Mouse (Mus musculus) cerebellum, postnatal 10 days (tissue): ENCODE measurements around the gene Dtx1.

Source experiments
- DNase-seq, 2 experiments: peaks; one replicate each; pipeline ENCODE4 v3.0.0; 2021; ENCODE audit warnings: mixed read lengths in 2 of 2

The Dtx1 gene

DNA sequence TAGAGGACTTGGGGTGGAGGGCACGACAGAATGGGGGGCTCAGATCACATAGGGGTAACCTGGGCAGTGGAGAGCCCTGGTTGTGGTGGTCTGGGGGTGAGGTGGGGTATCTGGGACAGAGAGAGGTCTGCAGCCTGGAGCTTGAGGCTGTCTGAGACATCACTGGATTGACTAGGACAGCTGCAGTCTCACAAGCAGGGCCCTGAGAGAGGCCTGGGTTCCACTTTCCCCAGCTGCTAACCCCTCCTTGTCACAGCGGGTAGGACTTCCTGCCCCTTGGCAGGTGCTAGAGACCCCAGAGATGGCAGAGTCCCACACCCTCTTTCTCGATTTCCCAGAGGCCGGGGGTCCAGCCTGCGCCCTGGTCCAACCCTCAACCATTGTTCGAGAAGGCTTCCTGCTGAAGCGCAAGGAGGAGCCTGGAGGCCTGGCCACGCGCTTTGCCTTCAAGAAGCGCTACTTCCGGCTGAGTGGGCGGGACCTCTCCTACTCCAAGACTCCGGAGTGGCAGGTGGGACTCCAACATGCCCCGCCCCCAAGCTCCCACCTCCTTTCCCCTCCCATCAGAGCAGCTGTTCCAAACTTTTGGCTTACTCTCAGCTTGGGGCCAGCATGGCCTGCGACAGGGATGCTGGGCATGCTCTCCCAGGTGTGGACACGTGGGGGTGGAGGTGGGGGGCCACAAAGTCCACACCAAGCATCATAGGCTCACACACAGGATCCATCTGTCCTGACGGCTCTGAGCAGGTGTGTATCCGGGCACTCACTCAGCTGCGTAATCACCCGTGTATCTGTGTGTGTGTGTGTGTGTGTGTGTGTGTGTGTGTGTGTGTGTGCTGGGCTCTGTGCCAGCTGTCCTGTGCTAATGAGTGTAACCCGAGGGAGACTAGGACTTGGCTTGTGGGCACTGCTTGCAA is 37.2 kb downstream of the Dtx1 start:
- DNase-seq, result peak; percentile 74

DNA sequence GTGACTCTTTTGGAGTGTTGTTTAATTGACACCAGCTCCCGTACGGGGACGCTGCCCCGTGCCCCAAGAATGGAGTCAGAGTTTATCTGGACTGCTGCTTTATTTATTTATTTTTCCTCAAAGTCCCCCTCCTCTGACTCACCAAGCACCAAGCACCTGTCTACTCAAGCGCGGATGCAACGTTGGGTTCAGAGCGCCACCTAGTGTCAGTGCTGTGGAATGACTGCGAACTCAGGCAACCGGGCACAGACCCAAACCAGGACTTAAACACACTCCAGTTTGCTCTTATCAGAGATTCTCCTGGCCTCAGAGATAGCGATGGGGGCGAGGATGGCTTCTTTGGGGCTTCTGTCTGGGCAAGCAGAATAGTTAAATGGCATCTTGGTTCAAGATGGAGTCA is 38.1 kb downstream of the Dtx1 start:
- DNase-seq, result peak; percentile 86 to 89

DNA sequence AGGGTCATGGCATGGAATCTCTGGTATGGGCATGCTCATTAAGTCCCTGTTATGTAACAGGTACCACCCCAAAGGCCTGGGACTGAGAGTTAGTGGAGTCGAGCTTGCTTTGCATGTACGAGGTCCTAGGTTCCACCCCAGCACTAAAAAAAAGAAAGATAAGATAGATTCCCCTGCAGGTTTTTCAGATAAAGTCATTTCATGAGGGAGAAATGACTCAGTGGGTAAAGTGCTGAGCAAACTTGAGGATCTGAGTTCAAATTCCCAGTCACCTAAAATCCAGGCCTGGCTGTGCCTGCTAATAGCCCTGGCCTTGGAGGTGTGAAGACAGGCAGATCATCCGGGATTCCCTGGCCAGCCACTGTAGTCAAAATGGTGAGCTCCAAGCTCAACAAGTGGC is 39.9 kb downstream of the Dtx1 start:
- DNase-seq, result no peak

DNA sequence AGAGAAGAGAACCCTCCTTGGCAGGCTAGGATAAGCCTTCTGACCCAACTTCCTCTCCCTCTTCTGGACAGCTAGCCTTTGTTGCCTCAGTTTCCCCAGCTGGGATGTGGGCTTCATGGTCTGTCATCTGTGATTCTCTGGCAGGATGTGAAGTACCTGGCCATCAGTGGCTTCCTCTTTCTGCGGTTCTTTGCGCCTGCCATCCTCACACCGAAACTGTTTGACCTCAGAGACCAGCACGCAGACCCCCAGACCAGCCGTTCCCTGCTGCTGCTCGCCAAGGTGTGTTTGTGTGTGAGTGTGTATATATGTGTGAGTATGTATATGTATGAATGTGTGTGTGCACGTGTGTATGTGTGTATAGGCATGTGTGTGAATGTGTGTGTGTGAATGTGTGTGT is 41.6 kb downstream of the Dtx1 start:
- no peak for DNase-seq

DNA sequence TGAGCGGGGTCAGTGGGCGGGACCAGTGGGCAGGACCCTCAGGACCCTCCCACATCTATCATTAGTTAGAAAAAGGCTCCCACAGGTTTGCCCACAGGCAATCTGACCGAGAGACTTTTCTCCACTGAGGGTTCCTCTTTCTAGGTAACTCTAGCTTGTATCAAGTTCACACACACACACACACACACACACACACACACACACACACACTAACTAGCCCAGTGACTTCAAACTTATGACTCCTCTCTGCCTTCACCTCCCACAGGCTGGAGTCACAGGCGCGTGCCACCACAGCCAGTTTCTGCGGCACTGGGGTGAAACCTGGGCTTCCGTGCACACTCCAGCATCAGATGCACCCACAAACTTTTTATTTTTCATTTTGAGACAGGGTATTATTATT is 43.0 kb downstream of the Dtx1 start:
- no peak for DNase-seq

DNA sequence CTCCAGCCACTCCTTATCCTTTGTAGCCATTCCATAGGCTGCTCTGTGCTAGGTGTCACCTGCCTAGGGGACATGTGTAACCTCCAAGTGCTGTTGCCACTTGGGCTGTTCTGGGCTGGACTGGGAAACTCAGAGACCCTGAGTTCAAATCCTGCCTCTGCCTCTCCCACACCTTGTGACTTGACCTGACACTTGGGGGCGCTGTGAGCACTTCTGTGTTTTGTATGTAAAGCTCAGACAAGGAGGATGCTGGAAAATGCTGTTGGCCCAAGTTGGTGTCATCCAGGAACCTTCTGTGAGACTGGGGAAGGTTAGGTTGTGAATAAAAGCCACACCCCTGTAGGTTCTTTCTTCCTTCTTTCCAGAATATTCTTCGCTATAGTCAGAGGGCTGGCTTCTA is 46.8 kb downstream of the Dtx1 start:
- peak in 1 of 2 experiments; percentile 41 for DNase-seq

DNA sequence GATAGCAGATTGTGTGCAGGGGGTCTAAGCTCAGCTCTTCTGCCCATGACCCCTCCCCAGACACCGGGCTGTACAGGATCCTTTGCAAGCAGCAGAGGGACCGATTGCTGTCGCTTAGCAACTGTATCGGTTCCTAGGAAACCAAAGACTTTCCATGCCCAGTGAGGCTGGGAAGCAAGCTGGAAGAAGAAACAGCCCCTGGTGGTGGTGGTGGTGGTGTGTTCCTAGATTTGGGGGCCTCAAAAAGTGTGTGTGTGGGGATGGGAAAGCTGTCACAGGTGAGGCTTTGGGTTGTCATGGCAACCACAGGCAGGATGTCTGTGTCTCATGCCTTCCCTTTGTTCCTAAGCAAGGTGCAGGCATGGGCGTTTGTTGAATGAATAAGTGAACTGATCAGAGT is 50.9 kb downstream of the Dtx1 start:
- peak in 1 of 2 experiments; percentile 32 for DNase-seq

DNA sequence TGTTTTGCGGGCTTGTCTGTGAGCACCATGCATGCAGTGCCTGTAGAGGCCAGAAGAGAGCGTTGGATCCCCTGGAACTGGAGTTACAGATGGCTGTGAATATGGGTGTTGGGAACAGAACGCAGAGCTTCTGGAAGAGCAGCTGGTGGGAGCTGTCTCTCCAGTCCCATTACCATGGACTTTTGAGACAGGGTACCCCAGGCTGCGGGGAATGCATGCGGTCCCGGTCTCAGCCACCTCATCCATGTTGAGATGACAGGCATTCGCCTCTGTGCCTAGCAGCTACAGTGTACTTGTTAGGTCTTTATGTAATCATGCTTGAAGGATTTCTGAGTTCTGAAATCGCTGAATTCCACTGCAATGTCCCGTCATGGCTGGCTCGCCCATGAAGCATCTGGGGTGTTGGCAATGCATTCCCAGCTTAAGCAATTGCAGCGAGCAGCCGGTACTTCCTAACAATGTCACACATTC is 55.4 kb downstream of the Dtx1 start:
- DNase-seq, result peak in 1 of 2 experiments; percentile 37

DNA sequence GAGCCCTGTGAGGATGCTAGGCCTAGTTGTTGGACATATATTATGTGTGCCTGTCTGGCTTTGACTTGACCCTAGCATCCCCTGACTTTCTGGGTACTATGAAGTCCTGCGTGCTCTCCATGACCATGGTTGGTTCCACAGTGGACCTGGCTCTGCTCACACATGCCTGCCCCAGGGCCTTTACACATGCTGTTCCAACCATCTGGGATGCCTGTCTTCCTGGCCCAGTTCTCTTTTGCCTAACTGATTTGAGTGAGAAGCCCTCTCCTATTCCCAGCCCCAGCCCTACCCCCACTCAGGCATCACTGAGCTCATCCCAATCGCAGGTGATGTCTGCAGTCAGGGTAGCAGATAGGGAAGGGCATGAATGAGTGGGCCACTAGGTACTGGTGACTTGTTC is 57.9 kb downstream of the Dtx1 start:
- DNase-seq, result peak; percentile 45 to 67

DNA sequence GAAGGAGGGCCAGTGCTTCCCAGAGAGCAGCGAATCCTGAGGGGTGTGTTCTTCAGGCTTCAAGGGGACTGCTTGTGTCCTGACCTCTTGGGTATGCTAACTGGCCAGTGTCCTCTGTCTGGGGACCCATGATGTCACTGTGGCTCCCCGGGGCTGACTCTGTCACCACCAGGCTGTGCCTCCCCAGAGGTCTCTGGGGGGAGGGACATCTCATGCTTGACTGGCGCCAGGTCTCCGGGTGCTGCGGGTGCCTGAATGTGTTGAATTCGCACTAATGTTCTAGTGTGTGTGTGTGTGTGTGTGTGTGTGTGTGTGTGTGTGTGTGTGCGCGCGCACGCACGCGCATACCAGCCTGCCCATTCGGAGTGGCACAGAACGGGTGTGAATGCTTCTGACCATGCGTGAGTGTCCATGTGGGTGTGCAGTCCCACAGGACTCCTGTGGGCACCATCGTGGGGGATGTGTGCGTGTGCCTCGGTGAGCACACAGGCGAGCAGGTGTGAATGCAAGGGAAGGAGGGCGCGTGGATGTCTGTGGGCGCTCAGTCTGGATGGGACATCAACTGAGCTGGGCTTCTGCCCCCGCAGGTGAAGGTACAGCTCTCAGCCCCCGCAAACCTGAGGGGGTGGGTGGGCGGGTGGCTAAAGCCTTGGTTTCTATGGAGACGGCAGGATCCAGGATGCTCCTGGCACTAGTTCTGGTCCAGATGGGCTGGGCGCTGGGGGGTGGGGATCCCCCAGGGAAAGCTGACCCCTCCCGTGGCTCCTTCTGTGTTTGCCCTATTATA is 58.6 kb downstream of the Dtx1 start:
- peak; percentile 58 to 60 for DNase-seq

DNA sequence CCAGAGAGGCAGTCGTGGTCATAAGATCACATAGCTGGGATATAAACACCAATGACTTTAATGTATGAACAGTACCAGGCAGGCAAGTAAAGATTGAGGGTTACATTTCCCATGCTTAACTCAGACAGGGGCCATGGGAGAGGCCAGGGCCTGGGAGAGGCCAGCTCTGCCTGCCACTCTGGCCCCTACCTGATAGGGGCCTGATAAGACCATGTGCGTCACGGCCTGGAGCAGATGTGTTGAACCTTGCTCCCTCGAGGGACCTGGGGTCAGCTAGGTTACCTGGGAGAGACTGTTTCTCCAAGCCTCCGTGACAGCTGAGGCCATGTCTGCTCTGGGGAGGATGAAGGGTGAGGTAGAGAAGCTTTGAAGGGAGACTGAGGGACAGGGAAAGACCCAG is 60.5 kb downstream of the Dtx1 start:
- DNase-seq, result no peak

DNA sequence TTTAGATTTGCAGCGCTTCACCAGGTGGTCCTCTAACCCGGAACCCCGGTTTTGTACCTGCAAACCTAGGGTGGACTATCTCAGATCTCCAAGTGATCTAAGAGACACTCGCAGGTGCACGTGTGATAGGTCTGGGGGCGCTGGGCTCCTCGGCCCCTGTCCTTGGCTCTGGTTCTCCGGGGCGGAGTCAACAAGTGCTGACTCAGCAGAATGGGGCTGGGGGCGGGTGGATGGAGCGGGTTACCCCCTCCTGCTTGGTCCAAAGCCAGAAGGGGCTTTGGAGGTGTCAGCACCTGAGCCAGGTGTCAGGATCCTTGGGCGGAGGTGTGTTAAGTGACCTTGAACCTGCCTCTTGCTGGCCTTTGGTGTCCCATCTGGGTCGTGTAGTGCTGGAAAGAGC is 61.8 kb downstream of the Dtx1 start:
- DNase-seq, result no peak

DNA sequence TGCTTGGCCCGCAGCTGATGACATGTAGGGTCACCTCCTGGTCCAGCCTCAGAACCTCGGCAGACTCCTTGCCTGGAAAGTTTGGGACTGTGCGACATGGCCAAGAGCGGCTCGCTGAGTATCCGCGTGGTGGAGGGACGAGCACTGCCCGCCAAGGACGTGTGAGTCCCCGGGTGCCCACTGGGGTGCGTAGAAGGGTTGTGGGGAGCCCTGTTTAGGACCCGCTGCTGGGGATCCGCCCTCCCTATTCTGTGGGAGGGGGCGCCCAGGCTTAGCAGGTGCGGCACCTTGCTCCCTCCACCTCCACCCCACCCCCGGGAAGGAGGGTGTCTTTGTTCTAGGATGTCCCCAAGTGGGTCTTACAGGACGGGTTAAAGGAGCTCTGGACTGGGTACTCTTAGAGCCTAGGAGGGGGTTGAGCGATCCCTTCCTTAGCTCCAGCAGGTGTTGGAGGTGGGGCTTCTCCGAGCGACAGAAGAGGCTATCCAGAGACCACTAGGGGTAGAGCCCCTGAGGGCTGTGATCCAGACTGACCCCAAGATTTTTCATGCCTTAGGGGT is 62.3 kb downstream of the Dtx1 start:
- DNase-seq, result no peak

DNA sequence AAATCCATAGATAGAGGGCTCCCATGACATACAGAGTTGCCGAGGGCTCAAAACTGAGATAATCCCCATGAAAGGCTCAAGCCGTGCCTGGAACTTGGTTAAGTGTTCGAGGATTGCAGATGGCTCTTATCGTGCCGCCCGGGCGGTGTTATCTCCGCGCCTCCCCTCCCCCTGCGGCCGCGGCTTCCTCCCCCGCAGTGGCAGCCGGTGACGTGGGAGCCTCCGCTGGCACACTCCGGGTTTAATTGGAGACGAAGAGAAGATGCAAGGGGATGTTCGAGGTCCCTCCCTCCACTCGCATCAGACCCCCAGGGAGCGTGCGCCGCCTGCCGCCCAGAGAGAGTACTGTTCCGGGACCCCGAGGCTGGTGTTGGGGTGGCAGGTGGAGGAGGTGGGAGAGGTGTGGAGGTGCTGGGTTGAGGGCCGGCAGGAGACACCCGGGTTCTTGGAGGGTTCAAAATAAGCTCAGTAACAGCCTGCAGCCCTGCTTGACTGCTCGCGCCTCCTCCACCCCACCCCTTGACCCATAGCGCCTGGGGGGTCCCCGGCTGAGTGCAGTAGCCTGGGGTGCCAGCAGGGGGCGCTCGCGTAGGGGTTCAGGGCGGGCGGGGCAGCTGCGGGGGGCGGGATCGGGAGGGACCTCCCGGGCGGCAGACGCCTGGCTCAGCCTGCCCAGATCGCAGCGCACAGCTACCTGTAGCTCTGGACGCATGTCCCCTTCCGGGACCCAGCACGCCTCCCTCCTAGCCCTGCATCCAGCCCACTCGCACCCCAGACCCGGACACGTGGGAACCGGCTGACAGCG is 63.0 kb downstream of the Dtx1 start, which contains the start of gene Rasal1:
Rasal1 (plus strand) TSS at position 244 of the 805 bp plus-strand sequence.
- peak; percentile 67 to 69 for DNase-seq

DNA sequence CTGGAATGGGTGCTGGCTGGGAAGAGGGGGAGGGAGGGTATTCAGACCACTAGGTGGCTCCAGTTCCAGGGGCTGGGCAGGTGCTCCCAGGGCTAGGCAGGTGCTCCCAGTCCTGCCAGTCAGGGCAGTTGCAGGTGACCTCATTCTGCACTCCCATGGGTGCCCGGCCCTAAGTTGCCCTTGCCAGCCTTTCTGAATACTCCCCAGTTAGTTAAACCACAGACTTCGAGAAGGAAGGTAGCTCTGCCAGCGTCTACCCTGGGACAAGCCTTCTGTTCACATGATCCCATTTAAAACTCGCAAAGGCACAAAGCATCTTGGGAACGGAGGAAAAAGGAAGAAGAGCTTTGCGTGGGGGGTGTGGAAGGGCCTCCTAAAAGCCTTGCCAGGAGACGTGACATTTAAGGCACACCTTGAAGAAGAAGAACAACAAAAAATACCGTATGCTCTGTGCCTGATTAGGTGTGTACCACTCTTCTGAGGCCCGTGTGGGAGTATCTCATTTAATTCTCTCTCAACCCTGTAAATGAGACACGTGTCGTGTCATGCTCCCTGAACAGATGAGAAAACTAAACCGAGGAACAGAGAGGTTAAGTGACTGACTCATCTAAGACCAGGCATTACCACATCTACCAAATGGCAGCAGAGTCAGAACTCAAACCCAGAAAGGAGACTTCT is 63.8 kb downstream of the Dtx1 start:
- no peak for DNase-seq

DNA sequence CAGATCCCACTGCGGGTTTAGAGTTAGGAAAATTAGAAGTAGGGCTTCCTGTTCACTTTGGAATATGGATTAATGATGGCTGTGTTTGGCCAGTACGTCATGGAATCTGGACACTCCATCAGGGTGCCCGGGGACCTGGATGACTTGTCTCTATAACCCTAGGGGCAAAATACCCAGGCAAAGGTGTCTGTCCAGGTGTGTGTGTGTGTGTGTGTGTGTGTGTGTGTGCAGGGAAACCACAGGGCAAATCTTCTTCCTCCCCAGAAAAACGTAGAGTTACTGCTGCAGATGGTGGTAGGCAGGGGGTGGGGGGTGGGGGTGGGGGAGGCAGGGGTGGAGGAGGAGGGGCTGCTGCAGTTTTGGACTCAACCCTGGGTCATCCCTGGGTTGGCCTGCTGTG is 64.4 kb downstream of the Dtx1 start:
- DNase-seq, result no peak

DNA sequence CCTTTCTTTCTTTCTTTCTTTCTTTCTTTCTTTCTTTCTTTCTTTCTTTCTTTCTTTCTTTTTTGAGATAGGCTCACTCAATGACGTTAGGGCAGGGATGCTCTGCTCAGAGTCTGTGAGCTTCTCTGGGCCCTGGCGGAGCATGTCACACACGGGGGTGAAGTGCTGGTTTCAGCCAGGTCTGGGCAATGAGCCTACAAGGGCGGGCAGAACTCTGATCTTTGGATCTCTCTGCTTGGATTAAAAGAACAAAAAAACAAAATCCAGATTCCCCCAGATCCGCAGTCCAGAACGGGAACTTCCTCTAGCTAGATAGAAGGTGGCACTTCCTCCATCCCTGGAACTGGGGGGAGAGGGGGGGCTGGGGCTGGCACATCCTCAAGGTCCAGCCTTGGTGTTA is 65.9 kb downstream of the Dtx1 start:
- DNase-seq, result peak; percentile 71 to 82

DNA sequence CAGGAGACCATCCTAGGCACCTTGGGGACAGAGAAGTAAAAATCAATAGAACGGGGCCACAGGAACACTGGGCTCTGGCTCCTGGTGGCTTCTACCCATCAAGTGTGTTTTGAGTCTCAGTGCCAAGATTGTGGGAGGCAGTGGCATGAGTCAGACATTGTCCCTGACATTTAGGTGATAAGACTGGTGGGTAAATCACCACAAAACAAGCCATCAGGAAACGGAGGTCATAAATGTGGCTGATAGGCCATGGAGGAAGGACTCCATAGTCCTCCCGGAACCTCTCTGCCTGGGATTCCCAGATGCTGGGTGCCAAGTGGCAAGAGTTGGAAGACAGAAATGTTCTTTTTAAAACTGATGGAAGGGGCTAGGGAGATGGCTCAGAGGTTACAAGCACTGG is 67.5 kb downstream of the Dtx1 start:
- DNase-seq, result no peak

DNA sequence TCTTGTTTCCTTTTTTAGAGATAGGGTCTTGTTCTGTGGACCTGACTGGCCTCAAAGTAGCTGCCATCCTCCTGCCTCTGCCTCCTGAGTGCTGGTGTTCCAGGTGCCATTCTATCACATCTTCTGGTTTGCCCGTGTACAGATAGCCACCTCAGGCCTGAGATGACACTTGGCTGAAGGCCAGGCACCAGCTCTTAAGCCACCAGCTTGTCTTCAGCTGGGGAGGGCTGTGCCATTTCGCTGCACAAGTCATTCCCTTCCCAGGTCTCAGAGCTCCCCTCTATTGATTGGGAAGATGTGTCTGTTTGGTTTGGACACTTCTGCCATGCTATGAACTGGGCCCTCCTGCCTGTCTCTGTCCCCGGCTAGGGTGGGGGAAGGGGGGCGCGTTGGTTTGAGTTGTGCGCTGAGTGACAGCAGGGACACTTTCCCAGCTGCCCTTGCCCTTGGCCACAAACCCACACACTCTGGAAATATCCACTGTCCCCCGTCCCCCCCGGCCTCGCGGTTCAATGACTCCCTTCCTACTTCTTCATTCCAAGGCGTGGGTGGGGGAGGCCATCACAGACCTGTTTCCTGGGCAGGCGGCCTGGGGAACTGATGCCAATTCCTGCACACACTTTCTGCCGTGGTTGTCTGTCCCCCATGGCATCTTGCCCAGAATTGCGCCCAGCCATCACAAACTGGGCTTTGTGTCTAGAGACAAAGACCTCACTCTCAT is 68.2 kb downstream of the Dtx1 start:
- DNase-seq, result peak; percentile 80 to 87

DNA sequence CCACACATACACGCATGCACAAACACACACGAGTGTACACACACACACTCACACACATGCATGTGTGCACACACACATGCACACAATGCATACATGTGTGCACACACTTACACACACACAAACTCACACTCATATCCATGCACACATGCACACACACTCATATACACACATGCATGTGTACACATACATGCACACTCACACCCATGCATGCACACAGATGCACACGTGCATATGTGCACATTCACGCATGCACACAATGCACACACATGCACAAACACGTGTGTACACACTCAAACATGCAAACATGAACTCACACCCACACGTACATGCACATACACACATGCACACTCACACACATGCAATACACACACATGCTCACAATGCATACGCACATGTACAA is 71.6 kb downstream of the Dtx1 start:
- DNase-seq, result no peak

DNA sequence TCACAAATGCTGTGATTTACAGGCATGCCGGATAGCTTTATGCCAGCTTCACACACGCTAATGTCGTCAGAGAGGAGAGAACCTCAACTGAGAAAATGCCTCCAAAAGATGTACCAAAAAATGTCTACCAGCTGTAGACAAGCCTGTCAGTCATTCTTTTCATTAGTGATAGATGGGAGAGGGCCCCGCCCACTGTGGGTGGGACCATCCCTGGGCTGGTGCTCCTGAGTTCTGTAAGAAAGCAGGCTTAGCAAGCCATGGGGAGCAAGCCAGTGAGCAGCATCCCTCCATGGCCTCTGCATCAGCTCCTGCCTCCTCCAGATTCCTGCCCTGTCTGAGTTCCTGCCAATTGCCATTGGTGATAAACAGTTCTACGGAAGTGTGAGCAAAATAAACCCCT is 76.1 kb downstream of the Dtx1 start:
- no peak for DNase-seq
